Mouse (Mus musculus) cerebellum, adult 11-12 months (tissue): ENCODE data around the gene Lrrc31.

Experiments
- DNase-seq: peaks from one replicate; pipeline ENCODE4 v3.0.0; 2022

Gene Lrrc31

DNA sequence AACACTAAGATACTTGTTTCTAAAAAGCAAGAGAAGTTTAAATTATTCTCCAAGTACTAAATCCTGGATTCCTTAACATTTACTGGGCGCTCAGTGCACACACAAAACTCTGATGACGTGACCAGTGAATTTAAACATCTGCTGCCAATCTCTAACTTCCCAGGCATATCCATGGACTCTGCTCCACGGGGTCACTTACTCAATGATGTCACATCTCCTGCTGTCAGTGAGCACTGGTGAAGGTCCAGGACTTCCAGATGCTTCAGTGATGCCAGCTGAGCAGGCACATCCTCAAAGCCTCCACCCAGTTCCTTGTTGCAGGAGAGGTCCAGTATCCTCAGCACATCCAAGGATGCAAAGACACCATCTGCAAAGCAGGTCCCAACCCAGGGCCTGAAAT lies 12.4 kb downstream of the Lrrc31 start:
- DNase-seq: no peak

DNA sequence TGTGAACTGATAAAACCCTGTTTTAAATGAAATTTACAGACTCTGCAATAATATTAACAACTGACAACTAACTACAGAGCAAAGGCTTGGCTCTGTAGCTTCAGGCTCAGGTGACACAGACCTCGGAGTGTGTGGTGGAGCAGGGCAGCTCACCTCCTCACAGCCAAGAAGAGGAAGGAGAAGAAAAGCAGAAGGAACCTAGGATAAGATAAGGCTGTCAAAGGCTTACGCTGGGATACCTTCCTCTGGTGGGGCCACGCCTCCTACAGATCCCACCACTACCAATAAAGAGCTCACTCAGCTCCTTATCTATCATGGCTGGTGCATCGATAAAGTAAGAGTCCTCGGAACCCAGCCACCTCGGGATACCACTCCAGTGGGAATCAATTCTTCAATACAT lies 16.5 kb downstream of the Lrrc31 start:
- no peak for DNase-seq

DNA sequence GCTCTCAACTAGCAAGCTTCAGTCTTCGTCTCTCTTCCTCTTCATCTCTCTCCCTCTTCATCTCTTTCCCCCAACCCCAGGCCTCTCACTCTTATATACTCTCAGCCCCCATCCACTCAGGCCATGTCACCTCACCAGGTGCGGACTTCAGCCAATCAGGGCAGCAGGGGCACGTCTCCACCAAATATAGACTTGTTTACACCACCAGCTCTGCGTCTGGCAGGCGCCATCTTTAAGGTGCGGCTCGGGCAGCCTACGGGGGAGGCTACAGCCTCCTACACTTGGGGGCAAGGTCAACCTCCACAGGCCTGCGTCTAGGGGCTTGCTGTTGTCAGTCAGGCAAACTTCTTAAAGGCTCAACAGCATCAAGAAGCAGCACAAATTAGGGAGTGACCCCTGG lies 41.2 kb downstream of the Lrrc31 start:
- no peak for DNase-seq

DNA sequence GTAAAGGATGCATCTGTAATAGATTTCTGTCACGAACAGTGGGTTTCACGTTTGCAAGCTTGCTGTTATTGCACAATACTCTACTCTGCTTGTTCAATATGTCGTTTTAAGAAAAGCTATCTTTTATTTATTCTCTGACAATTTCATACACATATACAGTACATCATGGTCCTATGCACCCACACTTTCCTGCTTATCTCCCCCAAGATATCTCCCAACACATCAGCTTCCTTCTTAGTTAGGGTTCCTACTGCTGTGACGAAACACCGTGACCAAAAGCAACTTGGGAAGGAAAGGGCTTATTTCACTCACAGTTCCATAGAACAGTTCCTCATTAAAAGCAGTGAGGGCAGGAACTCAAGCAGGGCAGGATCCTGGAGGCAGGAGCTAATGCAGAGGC lies 43.7 kb downstream of the Lrrc31 start:
- DNase-seq: no peak

DNA sequence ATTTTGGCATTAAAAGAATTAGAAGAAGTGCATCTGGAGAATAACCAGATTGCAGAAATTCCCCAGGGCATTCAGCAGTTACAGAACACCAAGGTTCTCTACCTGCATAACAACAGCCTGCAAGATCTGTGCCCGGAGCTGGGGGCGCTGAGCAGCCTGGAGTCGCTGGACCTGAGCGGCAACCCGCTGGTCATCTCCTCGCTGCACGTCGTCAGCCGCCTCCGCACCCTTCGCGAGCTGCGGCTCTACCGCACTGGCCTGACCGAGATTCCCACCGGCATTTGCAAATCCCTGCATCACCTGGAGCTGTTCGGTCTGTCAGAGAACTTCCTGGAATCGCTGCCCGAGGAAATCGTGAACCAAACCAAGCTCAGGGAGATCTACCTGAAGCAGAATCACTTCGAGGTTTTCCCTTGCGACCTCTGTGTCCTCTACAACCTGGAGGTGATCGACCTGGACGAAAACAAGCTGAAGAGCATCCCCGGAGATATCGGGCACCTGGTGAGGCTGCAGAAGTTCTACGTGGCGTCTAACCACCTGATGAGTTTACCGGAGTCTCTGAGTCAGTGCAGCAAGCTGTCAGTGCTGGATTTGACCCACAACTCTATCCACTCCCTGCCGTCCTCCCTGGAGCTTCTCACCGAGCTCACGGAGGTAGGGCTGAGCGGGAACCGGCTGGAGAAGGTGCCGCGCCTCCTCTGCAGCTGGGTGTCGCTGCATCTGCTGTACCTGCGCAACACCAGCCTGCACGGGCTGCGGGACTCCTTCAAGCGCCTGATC lies 49.4 kb downstream of the Lrrc31 start:
- DNase-seq: no peak

DNA sequence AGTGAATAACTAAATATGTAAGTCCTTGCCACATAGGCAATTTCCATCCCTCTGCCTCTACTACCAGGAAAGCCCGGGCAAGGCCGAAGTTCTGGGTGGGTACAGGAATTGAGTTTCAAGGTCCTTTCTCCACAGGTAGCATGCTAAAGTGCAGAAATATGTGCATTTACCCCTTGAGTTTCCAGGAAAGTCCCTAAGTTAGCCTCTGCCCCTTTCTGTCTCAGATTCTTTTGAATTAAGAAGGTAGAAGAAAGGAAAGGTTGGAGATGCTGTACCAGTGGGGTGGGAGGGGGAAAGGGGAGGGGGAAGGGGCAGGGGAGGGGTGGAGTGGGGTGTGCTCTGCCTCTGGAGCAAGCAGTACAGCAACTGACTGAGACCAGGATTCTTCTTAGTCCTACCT lies 51.2 kb downstream of the Lrrc31 start:
- DNase-seq: no peak

DNA sequence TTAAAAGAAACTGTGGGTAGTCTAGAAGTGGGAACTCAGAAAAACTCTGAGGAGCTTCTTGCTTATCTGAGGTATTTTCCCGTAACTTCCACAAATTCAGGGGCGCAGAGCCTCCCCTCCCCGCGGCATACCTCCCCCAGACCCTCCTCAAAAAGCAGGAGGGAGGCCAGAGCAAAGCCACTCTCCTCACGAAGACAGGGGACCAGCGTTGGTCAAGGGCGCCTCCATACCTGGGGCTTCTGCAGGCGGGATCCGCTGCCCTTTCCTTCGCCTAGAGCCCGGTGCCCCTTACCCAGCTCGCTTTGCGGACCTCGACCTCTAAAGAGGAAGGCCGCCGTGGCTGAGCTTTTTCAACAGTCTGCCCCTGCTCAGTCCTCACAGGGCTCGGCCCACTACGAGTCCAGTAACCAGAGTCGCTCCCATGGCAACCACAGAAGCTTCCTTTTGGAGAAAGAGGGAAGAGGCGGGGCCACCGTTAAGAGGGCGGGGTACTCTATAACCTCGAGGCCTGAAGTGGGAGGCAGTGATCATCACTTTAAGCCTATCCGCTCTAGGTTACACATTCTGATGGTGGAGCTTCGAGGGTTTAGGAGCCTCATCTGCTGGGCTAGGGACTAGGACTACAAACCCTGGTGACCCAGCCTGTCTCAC lies 52.1 kb downstream of the Lrrc31 start, which contains the start of gene Lrrc34:
Gene Lrrc34, minus strand, starts transcription at position 430 of the 651 bp plus-strand sequence.
- DNase-seq: no peak

DNA sequence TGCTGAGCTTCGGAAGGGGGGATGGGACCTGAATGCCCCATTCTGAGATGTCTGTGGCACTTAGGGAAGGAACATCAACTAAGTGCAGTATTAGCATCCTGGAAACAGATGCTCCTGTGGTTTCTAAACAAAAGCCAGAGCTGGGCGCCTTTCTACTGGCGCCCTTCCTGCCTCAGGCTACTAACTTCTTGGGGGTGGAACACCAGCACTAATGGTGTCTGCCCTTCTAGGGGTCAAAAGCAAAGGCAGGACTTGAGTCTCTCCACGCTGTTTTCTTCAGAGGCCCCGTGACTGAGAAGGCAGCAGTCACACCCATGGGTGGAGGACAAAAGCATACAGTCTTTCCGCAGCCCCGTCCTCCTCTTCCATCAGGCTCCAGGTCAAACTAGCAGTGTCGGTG lies 52.9 kb downstream of the Lrrc31 start:
- no peak for DNase-seq

DNA sequence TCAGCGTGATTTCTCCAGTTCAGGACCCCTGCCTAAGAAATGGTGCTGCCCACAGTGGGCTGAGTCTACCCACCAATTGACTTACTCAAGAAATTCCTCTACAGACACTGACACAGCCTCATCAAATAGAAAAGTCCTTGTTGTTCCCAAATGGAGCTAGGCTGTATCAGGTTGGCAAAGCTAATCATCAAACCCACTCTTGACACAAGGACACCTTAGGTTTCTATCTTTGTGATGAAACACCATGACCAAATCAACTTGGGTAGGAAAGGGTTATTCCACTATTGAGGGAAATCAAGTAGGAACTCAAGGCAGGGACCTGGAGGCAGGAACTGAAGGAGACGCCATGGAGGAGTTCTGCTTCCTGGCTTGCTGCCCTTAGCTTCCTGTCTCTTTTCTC lies 55.4 kb downstream of the Lrrc31 start, which contains the start of gene Lrriq4:
Gene Lrriq4, plus strand, starts transcription at position 301 of the 400 bp plus-strand sequence.
- DNase-seq: no peak

DNA sequence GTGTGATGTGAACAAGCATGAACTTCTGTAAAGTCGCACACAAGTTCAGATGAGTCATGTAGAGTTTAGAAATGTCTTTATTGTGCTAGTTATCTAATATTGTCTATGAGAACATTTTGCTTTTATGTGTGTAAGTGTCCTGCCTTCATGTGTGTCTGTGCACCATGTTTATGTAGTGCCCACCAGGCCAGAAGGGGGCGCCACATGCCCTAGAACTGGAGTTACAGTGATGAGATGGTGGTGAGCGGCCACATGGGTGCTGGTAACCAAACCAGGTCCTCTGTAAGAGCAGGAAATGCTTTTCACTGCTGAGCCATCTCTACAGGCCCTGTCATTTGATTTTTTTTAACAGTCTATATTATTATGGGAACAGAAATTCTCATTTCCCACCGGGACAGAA lies 64.0 kb downstream of the Lrrc31 start:
- no peak for DNase-seq

DNA sequence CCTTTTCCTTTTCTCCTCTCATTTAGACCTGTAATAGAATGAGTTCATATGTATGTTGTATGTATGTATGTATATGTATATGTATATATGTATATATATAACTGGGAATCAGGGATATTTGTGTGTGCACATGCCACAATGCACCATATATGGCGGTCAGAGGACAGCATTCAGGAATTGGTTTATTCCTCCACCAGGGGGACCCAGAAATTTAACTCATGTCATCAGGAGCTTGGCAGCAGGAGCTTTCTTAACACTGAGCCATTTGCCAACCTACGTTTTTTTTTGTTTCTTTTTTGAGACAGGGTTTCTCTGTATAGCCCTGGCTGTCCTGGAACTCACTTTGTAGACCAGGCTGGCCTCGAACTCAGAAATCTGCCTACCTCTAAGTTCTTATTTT lies 66.0 kb downstream of the Lrrc31 start:
- no peak for DNase-seq
